Mouse (Mus musculus): ENCODE data around the gene 1700025G04Rik.

- TF ChIP-seq CTCF (IDR thresholded peaks at IDR 0.05; ENCODE audit: insufficient read depth, low read length) (no peak), POLR2A (IDR thresholded peaks at IDR 0.05; ENCODE audit: borderline replicate concordance, extremely low read depth, low read depth, low read length) (no peak)
Observed at GRCm38 (mm10) chr1:152018322-152018721, 71.6 kb downstream of the 1700025G04Rik start.
